Mouse (Mus musculus): ENCODE measurements at regions not wholly inside any gene's neighbourhood (a gene's known extent, or its start where the extent isn't known, plus 50 kb on each side); places are given as distances from the start of the nearest gene placed in this dataset.

- TF ChIP-seq CTCF (IDR thresholded peaks at IDR 0.05; ENCODE audit: borderline replicate concordance, extremely low read depth, insufficient read depth, insufficient read length) (no peak), POLR2A (IDR thresholded peaks at IDR 0.05; ENCODE audit: borderline replicate concordance, extremely low read depth, insufficient read depth, insufficient read length, poor library complexity, severe bottlenecking) (no peak)
These were observed 71.2 kb upstream of the Zic3 start for GRCm38 (mm10) chrX:57951301-57951700.
